Mouse (Mus musculus) activated CD4-positive, CD25-positive, alpha-beta regulatory T cell, adult 4 months (primary cell): ENCODE measurements around the gene Retnla. TPM values are rescaled to one million over a fixed set of nuclear protein-coding genes. Genes with fewer than 3 reads are reported as not detected.
"Not testable (repeated sequence)": the region's sequence is repeated elsewhere in the genome, so short reads cannot be mapped to it uniquely, and the experiment has no call there.

Experiments
- ATAC-seq: one replicate; pipeline ENCODE4 v1.8.0; 2017
- polyA plus RNA-seq, 2 experiments: library from polyadenylated mRNA; unstranded; fragments of 100-300 nt; shearing (Covaris generic); gene quantifications; one replicate each; pipeline ENCODE4 v1.2.1; 2017

The Retnla gene
- polyA plus RNA-seq = not detected

GRCm38 (mm10) chr16:48842266-48842665 lies at the start of gene Retnla:
Gene Retnla (plus strand): TSS chr16:48842551.
- ATAC-seq = no peak

- peak; percentile 50 for ATAC-seq
These were observed 44.1 kb upstream of the Retnla start for GRCm38 (mm10) chr16:48798285-48798684.

GRCm38 (mm10) chr16:48799470-48799869 lies 42.9 kb upstream of the Retnla start:
- no peak for ATAC-seq

GRCm38 (mm10) chr16:48800906-48801305 lies 41.4 kb upstream of the Retnla start:
- peak; percentile 32 for ATAC-seq

GRCm38 (mm10) chr16:48805412-48805811 lies 36.9 kb upstream of the Retnla start:
- ATAC-seq = no peak

GRCm38 (mm10) chr16:48806521-48806920 lies 35.8 kb upstream of the Retnla start:
- peak; percentile 40 for ATAC-seq

- ATAC-seq = peak; percentile 75
These were observed 33.0 kb upstream of the Retnla start for GRCm38 (mm10) chr16:48809374-48809773.

GRCm38 (mm10) chr16:48811881-48812436 lies 30.4 kb upstream of the Retnla start:
- no peak for ATAC-seq

- ATAC-seq = no peak
These were observed 25.7 kb upstream of the Retnla start, which contains the start of gene Retnlb for GRCm38 (mm10) chr16:48816695-48817094. Gene Retnlb (plus strand): TSS chr16:48816856.

GRCm38 (mm10) chr16:48818524-48818923 lies 23.8 kb upstream of the Retnla start:
- no peak for ATAC-seq

- ATAC-seq = no peak
These were observed 15.9 kb upstream of the Retnla start for GRCm38 (mm10) chr16:48826474-48826873.

GRCm38 (mm10) chr16:48827625-48828024 lies 14.7 kb upstream of the Retnla start:
- no peak for ATAC-seq

GRCm38 (mm10) chr16:48829060-48829459 lies 13.3 kb upstream of the Retnla start:
- ATAC-seq = no peak

GRCm38 (mm10) chr16:48832055-48832454 lies 10.3 kb upstream of the Retnla start:
- no peak for ATAC-seq

- not testable (repeated sequence) for ATAC-seq
These were observed 8.7 kb upstream of the Retnla start for GRCm38 (mm10) chr16:48833626-48834025.

GRCm38 (mm10) chr16:48843671-48844386 lies 1.5 kb downstream of the Retnla start:
- ATAC-seq = no peak

- ATAC-seq = not testable (repeated sequence)
These were observed 22.7 kb downstream of the Retnla start for GRCm38 (mm10) chr16:48865004-48865403.

- no peak for ATAC-seq
These were observed 25.3 kb downstream of the Retnla start for GRCm38 (mm10) chr16:48867690-48868089.

GRCm38 (mm10) chr16:48868663-48869062 lies 26.3 kb downstream of the Retnla start:
- no peak for ATAC-seq

- no peak for ATAC-seq
These were observed 27.3 kb downstream of the Retnla start for GRCm38 (mm10) chr16:48869671-48870070.

GRCm38 (mm10) chr16:48871754-48872153 lies 29.4 kb downstream of the Retnla start:
- no peak for ATAC-seq

GRCm38 (mm10) chr16:48872321-48872720 lies 30.0 kb downstream of the Retnla start, which contains the start of gene Retnlg:
Gene Retnlg (plus strand): TSS chr16:48872621.
- no peak for ATAC-seq

GRCm38 (mm10) chr16:48890733-48891132 lies 48.4 kb downstream of the Retnla start:
- no peak for ATAC-seq
